Mouse (Mus musculus) granulocyte monocyte progenitor cell, adult 5-6 weeks (primary cell): ENCODE measurements around the gene Gstt1. TPM values are rescaled to one million over a fixed set of nuclear protein-coding genes. Genes with fewer than 3 reads are reported as not detected.
"Not testable (repeated sequence)": the region's sequence is repeated elsewhere in the genome, so short reads cannot be mapped to it uniquely, and the experiment has no call there.

ENCODE experiments used
- ATAC-seq: replicated peaks from 2 replicates; pipeline ENCODE4 v1.8.0; 2016; ENCODE audit warnings: mild to moderate bottlenecking, moderate TSS enrichment, inconsistent platforms; ENCODE audit not compliant: poor library complexity, severe bottlenecking
- total RNA-seq, 2 experiments: library from RNA; stranded (forward) in 1 of 2; stranded (reverse) in 1 of 2; fragments of 200-712, 200-1000 nt in 1 of 2; fragments of >200 nt in 1 of 2; fragmentation: Nextera tagmentation in 1 of 2; gene quantifications; 2 replicates each; pipeline ENCODE4 v1.2.3; 2014 to 2017

Gene Gstt1
- not detected in 2 replicates for total RNA-seq (2014; fragmentation: Nextera tagmentation)
- total RNA-seq (2017), result not detected in 2 replicates

- peak; percentile 65 for ATAC-seq
These were observed at the start of gene Gstt1 for GRCm38 (mm10) chr10:75798176-75798696. Gstt1 (minus strand) TSS chr10:75798584.

GRCm38 (mm10) chr10:75845306-75845930 lies 47.0 kb upstream of the Gstt1 start:
- no peak for ATAC-seq

DNA sequence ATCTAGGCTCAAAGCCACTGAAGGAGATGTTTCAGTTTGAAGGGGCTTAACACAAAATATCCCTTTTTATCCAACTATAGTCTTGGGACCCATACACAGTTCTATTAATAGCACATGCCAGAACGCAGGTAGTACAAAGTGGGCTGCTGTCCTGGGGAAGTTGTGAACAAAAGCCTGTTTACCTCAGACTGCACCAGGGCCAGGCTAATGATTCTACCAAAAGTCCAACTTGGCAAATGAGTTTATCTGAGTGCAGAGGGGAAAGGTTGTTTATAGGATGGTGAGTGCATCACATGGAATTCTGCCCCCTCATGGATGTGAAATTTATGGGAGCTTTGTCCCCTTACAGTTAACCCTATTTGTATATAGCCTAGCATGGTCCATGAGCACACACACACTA lies 46.4 kb upstream of the Gstt1 start:
- no peak for ATAC-seq

DNA sequence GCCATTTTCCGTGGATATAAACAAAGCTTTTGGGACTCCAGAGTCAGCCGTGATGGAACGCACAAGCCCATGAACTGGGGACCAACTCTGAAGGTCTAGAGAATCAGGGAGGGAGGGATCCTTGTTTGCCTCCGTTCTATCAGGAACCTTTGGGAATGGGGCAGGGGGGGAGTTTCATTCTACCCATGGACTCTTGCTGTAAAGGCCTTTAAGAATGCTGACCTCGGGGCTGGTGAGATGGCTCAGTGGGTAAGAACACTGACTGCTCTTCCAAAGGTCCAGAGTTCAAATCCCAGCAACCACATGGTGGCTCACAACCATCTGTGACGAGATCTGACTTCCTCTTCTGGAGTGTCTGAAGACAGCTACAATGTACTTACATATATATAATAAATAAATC lies 45.5 kb upstream of the Gstt1 start:
- not testable (repeated sequence) for ATAC-seq

GRCm38 (mm10) chr10:75839092-75839491 lies 40.7 kb upstream of the Gstt1 start:
- ATAC-seq, result no peak

DNA sequence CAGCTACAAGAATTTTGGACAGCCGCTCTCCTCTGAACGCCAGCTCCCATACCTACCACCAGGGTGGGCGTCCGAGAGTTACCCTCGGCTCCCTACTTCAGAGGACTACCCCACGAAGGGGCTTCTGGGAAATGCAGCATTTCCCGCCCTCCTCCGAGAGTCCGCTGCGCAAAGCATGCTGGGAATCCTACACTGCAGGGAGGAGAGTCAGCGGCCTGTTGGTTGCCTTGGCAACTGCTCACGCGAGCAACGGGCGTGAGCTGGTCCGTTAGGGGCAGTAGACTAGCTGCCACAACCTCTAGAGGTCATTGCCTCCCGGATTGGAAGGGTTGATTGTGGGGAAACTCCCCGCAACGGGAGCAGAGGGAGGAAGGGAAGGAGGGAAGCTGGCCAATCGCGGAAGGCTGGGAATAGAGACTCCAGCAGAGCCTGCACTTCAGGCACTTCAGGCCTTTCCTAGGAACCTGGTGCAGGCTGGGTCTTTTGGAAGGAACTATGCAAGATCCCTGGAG lies 38.9 kb upstream of the Gstt1 start, which contains the start of gene Gstt2:
Gene Gstt2 (minus strand): TSS at position 177 of the 512 bp plus-strand sequence.
- peak; percentile 71 for ATAC-seq

GRCm38 (mm10) chr10:75835761-75836531 lies 37.6 kb upstream of the Gstt1 start:
- peak; percentile 8 for ATAC-seq

DNA sequence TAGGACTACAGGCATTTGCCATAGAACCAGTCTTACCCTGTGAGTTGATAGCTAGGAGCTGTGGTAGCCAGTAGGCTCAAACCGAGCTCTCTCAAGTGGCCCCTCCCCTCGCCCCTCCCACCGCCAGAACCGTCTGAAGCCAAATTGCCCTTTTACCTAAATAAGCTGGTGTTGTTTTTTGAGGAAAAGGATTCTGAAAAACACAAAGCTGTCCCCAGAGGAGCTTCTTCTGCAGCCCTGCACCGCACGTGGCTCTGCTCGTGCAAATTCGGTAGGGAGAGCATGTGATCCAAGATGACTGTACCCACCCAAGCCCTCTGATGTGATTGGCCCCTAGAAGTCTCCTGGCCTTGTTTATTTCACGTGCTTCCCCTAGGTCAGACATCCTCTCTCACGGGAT lies 36.9 kb upstream of the Gstt1 start:
- ATAC-seq, result peak; percentile 54

DNA sequence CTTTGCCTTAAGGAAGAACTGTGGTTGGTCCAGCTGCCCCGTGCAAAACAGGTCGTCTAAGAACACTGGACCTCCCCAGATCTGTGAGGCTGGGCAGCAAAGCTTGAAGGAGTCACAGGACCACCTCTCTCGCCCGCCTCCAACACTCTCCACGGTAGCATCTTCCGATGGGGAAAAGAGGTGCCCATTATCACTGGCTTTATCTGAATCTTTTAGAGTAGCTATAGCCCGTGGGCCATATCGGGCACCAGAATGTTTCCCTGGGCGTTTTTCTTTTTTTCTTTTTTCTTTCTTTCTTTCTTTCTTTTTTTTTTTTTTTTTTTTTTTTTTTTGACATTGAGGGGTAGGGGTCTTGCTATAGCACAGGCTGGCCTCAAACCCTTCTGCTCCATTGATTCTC lies 36.3 kb upstream of the Gstt1 start:
- ATAC-seq, result no peak

DNA sequence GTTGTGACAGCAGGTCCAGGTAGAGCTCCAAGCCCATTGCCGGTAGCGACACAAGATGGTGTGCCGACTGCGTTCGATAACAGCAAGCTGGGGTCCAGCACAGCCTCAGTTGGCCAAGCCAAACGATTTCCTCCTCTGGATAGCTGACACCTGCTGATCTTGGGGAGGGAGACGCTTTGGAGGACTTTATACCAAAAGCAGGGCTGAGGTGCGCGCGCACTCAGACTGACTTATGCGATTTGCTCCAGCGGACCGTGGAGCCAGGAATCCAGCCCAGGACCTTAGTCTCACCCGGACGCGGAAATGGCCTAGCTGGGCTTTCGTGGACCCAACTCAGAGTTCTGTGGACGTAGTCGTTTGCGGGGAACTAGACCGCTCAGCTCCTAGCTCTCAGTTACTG lies 35.9 kb upstream of the Gstt1 start:
- ATAC-seq, result peak; percentile 12

DNA sequence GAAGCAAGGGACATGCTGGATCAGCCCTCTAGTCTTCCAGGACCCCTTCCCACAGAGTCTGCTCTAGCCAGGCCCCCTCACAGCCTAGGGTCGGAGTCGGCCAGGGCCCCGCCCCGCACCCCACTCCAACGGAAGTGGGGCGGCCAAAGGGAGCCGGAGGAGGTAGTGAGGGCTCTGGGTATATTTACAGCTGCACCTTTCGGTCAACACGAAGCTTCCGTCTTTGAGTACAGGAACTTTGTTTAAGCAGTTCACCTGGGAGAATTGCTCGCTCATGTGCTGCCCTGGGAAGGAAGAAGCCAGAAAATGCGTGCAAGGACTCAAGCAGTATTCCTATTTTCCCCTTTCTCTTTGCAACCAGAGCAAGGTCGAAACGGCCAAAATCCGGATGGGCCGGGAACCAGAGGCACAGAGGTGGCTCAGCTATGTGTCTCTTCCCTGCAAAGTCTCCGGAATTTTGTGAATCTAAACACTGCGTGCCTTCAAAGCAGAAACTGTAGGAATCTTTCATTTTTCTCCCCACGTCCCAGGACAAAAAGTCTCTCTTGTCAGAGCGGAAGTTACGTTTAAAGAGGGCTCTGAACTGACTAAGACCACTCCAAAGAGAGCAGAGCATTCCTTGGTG lies 35.2 kb upstream of the Gstt1 start:
- ATAC-seq, result no peak

DNA sequence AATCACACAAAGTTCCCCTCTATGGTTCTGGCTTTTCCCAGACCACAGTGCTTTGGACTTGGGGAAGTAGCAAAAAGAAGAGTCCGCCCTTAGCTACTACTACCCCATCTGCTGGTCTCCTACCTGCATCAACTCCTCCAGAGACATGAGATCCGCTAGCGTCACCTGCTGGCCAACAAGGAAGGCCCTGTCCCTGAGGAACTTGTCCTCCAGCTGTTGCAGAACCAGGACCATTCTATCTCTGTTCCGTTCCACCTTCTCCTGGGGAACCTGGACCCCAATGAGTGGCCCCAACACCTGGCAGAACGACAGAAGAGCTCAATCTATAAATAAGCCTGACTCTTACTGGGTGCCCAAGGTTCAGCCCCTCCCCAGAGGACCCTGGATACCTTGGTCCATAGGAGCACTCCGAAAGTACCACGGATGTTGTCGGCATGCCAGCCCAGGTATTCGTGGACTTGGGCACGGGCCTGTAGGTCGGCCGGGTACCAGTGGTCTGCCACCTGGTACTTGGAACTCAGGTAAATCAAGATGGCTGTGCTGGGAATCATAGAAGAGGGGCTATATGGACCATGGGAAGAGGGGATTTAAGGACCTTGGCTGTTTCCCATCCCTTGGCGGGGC lies 34.0 kb upstream of the Gstt1 start:
- ATAC-seq, result peak; percentile 34

- no peak for ATAC-seq
These were observed 31.9 kb upstream of the Gstt1 start for GRCm38 (mm10) chr10:75830275-75830670.

DNA sequence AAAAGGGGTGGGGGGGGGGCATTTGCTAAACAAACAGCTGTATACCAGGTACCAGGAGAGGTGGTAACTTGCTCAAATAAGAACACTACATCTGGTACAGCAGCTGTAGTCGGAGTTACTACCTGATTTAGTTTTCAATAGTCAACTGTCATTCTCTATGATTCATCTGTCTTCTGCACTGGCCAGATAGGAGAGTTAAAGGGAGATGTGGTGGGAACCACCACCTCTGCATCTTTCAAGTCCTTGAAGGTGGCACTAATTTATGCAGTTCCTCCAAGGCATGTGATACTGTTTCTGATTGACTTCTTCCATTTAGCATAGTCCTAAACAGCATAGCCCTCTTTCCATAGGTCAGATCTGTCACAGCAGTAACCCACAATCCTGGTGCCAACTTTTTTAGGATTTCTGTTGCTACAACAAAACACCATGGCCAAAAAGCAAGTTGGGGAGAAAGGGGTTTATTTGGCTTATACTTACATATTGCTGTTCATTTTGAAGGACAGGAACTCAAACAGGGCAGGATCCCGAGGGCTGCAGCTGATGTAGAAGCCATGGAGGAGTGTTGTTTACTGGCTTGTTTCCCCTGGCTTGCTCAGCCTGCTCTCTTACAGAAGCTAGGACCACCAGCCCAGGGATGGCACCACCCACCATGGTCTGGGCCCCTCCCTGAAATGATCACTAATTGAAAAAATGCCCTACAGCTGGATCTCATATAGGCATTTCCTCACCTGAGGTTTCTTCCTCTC lies 31.3 kb upstream of the Gstt1 start:
- no peak for ATAC-seq

DNA sequence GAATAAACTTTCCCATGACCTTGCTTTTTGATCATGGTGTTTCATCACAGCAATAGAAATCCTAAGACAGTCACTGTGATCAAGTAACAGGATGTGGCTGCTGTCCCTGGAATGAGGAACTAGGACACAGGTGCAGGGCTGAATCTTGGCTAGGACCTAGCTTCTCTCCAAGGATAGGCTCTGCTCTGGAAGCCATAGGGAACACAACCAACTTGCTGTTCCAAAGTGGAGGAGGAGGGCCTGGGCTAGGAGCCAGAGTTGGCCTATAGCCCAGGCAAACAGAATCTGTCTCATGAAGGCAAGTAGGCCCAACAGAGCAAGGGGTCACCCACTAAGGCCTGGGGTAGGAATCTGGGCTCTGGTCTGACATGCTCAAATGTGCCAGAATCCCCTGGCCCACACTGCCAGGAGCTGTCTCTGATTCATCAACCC lies 30.1 kb upstream of the Gstt1 start:
- ATAC-seq, result peak; percentile 75

DNA sequence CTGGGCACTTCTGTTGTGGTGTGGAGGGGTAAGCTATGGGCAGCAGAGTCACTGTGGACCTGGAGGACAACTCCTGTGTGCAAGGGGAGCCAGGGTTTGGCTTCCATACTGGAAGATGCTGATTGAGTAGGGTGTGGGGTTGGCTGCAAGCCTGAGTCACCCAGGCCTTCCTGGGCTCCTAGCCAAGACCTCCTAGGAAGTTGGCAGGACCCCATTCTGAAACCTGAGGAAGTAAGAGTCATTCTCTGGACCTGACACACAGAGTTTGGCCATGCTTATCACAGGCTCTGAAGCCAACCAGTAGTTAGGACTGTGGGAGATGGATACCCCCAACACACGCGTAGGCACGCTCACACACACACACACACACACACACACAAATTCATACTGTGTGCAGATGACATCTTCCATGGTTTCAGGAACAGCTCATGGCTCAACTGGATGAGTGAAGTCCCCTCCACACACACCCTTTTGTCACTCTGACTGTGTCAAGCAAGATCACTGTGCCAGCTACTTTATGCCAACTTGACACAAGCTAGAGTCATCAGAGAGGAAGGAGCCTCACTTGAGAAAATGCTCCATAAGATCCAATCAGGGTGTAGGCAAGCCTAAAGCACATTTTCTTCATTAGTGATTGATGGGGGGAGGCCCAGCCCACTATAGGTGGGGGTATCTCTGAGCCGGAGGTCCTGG lies 29.4 kb upstream of the Gstt1 start:
- 0 out of 2 replicates have a peak, but pooled peaks have one; percentile 6 for ATAC-seq

DNA sequence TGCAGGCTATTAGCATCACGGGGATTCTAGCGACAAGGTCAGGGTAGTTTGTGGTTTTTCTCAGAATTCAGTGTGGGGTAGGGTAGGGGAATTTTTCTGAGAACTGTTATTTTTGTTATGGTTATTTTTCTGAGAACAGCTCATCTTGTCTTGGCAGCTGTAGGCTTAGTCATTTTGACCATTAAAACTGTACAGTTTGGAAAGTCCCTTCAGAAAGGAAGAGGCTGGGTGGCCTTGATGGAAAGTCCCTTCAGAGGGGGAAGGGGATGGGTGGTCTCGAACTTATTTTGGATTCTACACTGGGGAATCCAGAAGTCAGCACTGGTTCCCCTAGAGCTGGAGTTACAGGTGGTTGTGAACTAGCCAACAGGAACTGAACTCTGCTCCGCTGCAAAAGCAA lies 26.1 kb upstream of the Gstt1 start:
- no peak for ATAC-seq

DNA sequence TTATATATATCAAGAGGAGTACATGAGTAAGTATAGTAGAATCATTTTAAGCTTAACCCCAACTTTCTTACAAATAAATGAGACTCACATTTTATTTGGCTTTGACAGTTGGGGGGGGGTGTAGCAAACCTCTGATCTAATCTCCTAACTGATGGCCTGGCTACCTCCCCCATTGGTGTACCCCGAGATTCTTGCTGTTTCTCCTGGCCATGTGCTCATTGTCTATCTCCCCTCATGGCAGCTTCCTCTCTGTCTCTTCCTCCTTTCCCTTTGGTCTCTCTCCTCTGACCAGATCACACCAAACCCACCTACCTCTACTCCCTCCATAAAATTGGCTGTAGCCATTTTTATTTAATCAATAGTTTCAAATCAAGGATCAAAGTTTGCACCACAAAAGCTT lies 25.4 kb upstream of the Gstt1 start:
- no peak for ATAC-seq

GRCm38 (mm10) chr10:75822443-75822842 lies 24.1 kb upstream of the Gstt1 start, which contains the start of gene Gstt4:
Gstt4 (minus strand) TSS chr10:75822543.
- ATAC-seq, result no peak
